Mouse (Mus musculus) embryonic facial prominence, embryonic 12.5 days (tissue): ENCODE data around the gene Slc9a3r2. TPM values are rescaled to one million over a fixed set of nuclear protein-coding genes. Genes with fewer than 3 reads are reported as not detected.
"Not testable (repeated sequence)": the region's sequence is repeated elsewhere in the genome, so short reads cannot be mapped to it uniquely, and the experiment has no call there.

Experiments used
- ATAC-seq: fragments of 200-750 bp; cut with Nextera tagmentation; 2 replicates; pipeline ENCODE4 v1.8.0; 2017; ENCODE audit not compliant: insufficient number of reproducible peaks, insufficient read depth, low FRiP score, low TSS enrichment
- H3K27ac ChIP-seq: fragments of 300-500 bp; sonication (generic); 2 replicates; pipeline ENCODE4 v1.5.1; 2016; ENCODE audit warnings: mild to moderate bottlenecking
- H3K27me3 ChIP-seq: fragments of 300-500 bp; sonication (generic); 2 replicates; pipeline ENCODE4 v1.6.1; 2016; ENCODE audit warnings: mild to moderate bottlenecking, moderate library complexity
- H3K36me3 ChIP-seq: fragments of 300-500 bp; sonication (generic); 2 replicates; pipeline ENCODE4 v1.6.1; 2016; ENCODE audit warnings: mild to moderate bottlenecking
- H3K4me1 ChIP-seq: fragments of 300-500 bp; sonication (generic); 2 replicates; pipeline ENCODE4 v1.6.1; 2016
- H3K4me2 ChIP-seq: fragments of 300-500 bp; sonication (generic); replicated peaks from 2 replicates; pipeline ENCODE4 v1.6.1; 2016; ENCODE audit warnings: mild to moderate bottlenecking, moderate library complexity
- H3K4me3 ChIP-seq: fragments of 300-500 bp; sonication (generic); 2 replicates; pipeline ENCODE4 v1.5.1; 2016; ENCODE audit warnings: mild to moderate bottlenecking
- H3K9ac ChIP-seq: fragments of 300-500 bp; sonication (generic); 2 replicates; pipeline ENCODE4 v1.6.1; 2016; ENCODE audit warnings: mild to moderate bottlenecking, moderate library complexity
- H3K9me3 ChIP-seq: fragments of 300-500 bp; sonication (generic); 2 replicates; pipeline ENCODE4 v1.6.1; 2016; ENCODE audit warnings: mild to moderate bottlenecking, moderate library complexity
- WGBS: fragments of 180-500 bp; shearing (Covaris S2); methylation state at CpG from one replicate; pipeline ENCODE4 v1.1.7; 2016; 5-methylcytosine and 5-hydroxymethylcytosine counted together
- polyA plus RNA-seq: library from polyadenylated mRNA; unstranded; fragments of >200 nt; fragmentation: Nextera tagmentation; extraction: Ambion mirVana; gene quantifications from 2 replicates; pipeline ENCODE4 v1.2.1, GENCODE M21; 2016

Slc9a3r2 gene
- polyA plus RNA-seq, 1 experiment from 2014 or later, result 59.6 TPM

DNA sequence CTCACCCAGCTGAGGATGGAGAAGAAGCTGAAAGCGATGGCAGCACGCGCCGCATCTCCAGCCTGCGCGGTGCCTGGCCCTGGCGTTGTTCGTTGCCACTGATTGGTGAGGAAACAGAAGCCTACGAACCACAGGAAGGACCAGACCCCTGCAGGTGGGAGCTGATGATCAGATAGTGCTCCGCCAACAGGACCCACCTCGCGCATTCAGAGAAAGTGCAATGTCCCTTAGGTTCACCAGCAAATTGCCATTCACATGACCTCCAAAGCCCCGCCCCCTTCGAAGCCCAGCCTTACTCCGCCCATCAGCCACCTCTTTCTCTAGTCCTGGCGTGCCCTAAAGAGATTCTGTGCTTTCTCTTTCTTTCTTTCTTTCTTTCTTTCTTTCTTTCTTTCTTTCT lies 36.4 kb upstream of the Slc9a3r2 start:
- peak overlapping the region; percentile 11; the same call in 1 of the 2 replicates for H3K4me2 ChIP-seq
- 26% methylated on average over 16 of the region's 16 CpGs for WGBS
- H3K9me3 ChIP-seq, result no peaks in the 10 kb centered on the region
- H3K27ac ChIP-seq, result no peak overlapping the region
- H3K36me3 ChIP-seq, result peaks cover 11% of the 10 kb centered on the region
- ATAC-seq, result no peak
- H3K4me3 ChIP-seq, result no peak overlapping the region
- peaks cover 49% of the 10 kb centered on the region for H3K27me3 ChIP-seq
- no peak overlapping the region for H3K9ac ChIP-seq
- H3K4me1 ChIP-seq, result peaks cover 10% of the 10 kb centered on the region; the same call in 1 of the 2 replicates

- H3K9ac ChIP-seq, result no peak overlapping the region
- ATAC-seq, result no peak
- H3K27me3 ChIP-seq, result no peaks in the 10 kb centered on the region
- no peaks in the 10 kb centered on the region for H3K9me3 ChIP-seq
- no peak overlapping the region for H3K4me3 ChIP-seq
- H3K36me3 ChIP-seq, result peaks cover 63% of the 10 kb centered on the region
- no peak overlapping the region for H3K27ac ChIP-seq
- H3K4me1 ChIP-seq, result 0 out of 2 replicates have a peak, but pooled peaks cover 4% of the 10 kb centered on the region
- H3K4me2 ChIP-seq, result no peak overlapping the region
- 91% methylated on average over 24 of the region's 24 CpGs for WGBS
These were observed 27.5 kb upstream of the Slc9a3r2 start for GRCm38 (mm10) chr17:24677500-24678080.

DNA sequence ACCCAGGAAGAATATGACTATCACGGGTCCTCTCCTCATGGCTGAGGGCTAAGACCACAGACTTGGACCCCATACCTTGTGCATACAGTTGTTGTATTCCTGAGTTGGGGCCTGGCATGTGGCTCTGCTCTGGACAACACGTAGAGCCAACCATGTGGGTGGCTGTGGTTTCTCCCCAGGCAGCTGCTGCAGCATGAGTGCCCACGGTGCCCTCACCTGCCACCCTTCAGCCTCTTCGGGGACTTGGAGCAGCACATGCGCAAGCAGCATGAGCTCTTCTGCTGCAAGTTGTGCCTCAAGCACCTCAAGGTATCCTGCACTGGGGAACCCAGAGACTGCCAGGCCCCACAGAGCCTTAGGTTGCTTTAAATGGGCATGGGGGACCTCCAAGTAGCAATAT lies 26.8 kb upstream of the Slc9a3r2 start:
- H3K4me2 ChIP-seq, result no peak overlapping the region
- no peak overlapping the region for H3K9ac ChIP-seq
- H3K4me1 ChIP-seq, result peaks cover 12% of the 10 kb centered on the region
- WGBS, result 92% methylated on average over 5 of the region's 5 CpGs
- no peaks in the 10 kb centered on the region for H3K27me3 ChIP-seq
- no peaks in the 10 kb centered on the region for H3K9me3 ChIP-seq
- H3K36me3 ChIP-seq, result peaks cover 56% of the 10 kb centered on the region
- no peak overlapping the region for H3K27ac ChIP-seq
- no peak overlapping the region for H3K4me3 ChIP-seq
- no peak for ATAC-seq

DNA sequence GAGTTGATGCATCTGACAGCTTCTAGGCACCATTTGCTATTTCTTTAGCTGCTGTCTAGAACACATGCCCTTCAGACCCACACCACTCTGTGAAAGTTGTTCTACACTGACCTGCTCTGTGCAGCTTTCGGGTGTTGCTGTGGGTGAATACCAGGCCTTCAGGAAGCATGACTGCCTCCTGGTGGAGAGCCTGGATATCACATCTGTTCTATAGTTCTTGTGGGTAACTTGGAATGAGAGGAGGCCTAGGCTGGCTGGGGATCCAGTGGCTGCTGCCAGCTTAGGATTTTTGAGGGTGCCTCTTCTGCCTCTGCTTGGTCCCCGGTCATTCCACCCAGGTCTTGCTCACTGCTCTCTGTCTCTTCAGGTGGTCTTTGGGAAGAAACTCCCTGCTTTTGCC lies 26.1 kb upstream of the Slc9a3r2 start:
- Histone ChIP-seq H3K9me3 (no peaks in the 10 kb centered on the region), H3K27ac (no peak overlapping the region), H3K36me3 (peaks cover 50% of the 10 kb centered on the region), H3K9ac (no peak overlapping the region), H3K4me2 (no peak overlapping the region), H3K4me3 (no peak overlapping the region), H3K27me3 (no peaks in the 10 kb centered on the region), H3K4me1 (peaks cover 18% of the 10 kb centered on the region)
- ATAC-seq, result no peak
- WGBS, result 56% methylated on average over 2 of the region's 2 CpGs

DNA sequence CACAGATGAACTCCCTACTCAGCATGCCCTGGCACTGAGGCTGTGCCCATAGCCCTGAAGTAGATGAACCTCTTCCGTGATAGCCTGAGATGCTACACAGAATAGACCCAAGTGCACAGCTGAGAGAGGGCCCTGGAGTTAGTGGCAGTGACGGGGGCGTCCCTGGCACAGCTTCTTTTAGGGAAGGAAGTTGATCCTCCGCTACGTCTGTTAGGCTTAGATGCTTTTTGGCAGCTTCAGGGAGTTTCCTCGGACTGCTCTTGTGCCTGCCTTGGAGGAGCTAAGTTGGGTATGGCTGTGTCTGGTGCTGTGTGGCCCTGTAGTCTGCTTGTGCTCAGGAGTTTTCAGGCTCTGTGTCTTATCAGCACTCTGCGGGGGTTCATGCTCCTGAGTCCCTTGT lies 24.1 kb upstream of the Slc9a3r2 start:
- ATAC-seq, result no peak
- Histone ChIP-seq H3K27me3 (no peaks in the 10 kb centered on the region), H3K9ac (no peak overlapping the region; the same call in 1 of the 2 replicates), H3K9me3 (no peaks in the 10 kb centered on the region), H3K4me3 (peak overlapping the region; percentile 9; the same call in 1 of the 2 replicates), H3K27ac (no peak overlapping the region), H3K4me2 (no peak overlapping the region), H3K4me1 (peaks cover 29% of the 10 kb centered on the region), H3K36me3 (peaks cover 30% of the 10 kb centered on the region)
- WGBS, result 90% methylated on average over 7 of the region's 7 CpGs

GRCm38 (mm10) chr17:24672141-24672540 lies 22.0 kb upstream of the Slc9a3r2 start:
- no peaks in the 10 kb centered on the region for H3K27me3 ChIP-seq
- H3K27ac ChIP-seq, result no peak overlapping the region
- 0 out of 2 replicates have a peak overlapping the region, but pooled peaks have one; percentile 9 for H3K4me3 ChIP-seq
- ATAC-seq, result no peak
- peak overlapping the region; percentile 27; the same call in 1 of the 2 replicates for H3K9ac ChIP-seq
- peak overlapping the region; percentile 83 for H3K4me2 ChIP-seq
- WGBS, result 16% methylated on average over 5 of the region's 5 CpGs
- peaks cover 9% of the 10 kb centered on the region for H3K36me3 ChIP-seq
- peaks cover 33% of the 10 kb centered on the region for H3K4me1 ChIP-seq
- H3K9me3 ChIP-seq, result no peaks in the 10 kb centered on the region

DNA sequence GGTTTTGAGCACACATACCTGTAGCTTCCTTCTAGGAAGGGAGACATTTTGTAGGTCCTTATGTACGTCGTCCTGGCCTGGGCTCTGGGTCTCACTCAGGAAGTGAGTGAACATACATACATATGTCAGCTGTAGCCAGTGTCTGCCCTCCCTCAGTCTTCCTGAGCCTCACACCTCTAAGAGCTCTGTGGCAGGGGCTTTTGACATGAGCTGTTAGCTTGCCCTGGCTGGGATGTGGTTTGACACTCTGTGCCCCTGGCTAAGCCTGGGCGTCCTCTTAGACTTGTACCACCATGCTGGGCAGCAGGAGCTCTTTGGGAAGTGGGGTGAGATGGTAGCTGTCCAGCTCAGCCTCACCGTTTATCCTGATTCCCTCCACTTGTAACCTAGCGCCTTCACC lies 21.2 kb upstream of the Slc9a3r2 start:
- Histone ChIP-seq H3K4me1 (peaks cover 33% of the 10 kb centered on the region), H3K4me3 (no peak overlapping the region), H3K9ac (peak overlapping the region; percentile 97; the same call in 1 of the 2 replicates), H3K4me2 (peak overlapping the region; percentile 83), H3K27ac (no peak overlapping the region), H3K36me3 (peaks cover 1% of the 10 kb centered on the region; the same call in 1 of the 2 replicates), H3K27me3 (no peaks in the 10 kb centered on the region), H3K9me3 (no peaks in the 10 kb centered on the region)
- WGBS, result 64% methylated on average over 5 of the region's 5 CpGs
- ATAC-seq, result no peak

GRCm38 (mm10) chr17:24670246-24670844 lies 20.2 kb upstream of the Slc9a3r2 start:
- Histone ChIP-seq H3K9me3 (no peaks in the 10 kb centered on the region), H3K4me3 (peak overlapping the region; percentile 98), H3K4me1 (peaks cover 33% of the 10 kb centered on the region), H3K27me3 (no peaks in the 10 kb centered on the region), H3K36me3 (no peaks in the 10 kb centered on the region), H3K27ac (peak overlapping the region; percentile 82), H3K4me2 (peak overlapping the region; percentile 83), H3K9ac (peak overlapping the region; percentile 97)
- WGBS, result 9% methylated on average over 8 of the region's 8 CpGs
- ATAC-seq, result no peak

DNA sequence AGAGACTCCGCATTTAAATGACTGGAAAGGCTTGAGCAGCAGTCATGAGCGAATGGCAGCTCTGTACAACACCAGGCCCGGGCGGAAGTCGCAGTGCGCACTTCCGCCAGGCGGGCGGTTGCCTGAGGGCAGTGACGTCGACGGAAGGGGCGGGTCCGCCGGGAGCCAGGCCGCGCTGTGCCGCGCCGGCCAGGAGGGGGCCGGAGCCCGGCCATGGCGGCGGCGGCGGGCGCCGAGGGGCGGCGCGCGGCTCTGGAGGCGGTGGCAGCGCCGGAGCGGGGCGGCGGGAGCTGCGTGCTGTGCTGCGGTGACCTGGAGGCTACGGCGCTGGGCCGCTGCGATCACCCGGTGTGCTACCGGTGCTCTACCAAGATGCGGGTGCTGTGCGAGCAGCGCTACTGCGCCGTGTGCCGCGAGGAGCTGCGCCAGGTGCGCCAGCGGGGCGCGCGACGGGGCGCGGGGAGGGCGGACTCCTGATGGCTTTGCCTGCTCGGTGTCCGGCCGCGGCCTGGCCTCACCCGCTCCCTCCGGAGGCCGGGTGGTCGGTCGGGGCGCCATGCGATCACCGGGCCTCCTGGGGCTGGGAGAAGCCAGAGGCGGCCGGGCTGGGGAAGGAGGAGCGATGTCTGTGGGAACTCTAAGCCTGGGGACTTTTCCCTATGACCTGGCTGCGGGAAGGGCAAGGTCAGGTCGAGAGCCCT lies 19.6 kb upstream of the Slc9a3r2 start, which contains the start of gene Zfp598:
TSS of gene Zfp598 (plus strand) at position 143 of the 701 bp plus-strand sequence.
- Histone ChIP-seq H3K27ac (peak within 1 kb of the TSS; percentile 82), H3K4me2 (peak within 1 kb of the TSS; percentile 83), H3K27me3 (no peaks in the 10 kb centered on the region), H3K9ac (peak within 1 kb of the TSS; percentile 97), H3K4me1 (peaks cover 33% of the 10 kb centered on the region), H3K9me3 (no peaks in the 10 kb centered on the region), H3K4me3 (peak within 1 kb of the TSS; percentile 98), H3K36me3 (no peaks in the 10 kb centered on the region)
- peak; percentile 97 for ATAC-seq
- WGBS, result under 1% methylated on average over 78 of the region's 80 CpGs

DNA sequence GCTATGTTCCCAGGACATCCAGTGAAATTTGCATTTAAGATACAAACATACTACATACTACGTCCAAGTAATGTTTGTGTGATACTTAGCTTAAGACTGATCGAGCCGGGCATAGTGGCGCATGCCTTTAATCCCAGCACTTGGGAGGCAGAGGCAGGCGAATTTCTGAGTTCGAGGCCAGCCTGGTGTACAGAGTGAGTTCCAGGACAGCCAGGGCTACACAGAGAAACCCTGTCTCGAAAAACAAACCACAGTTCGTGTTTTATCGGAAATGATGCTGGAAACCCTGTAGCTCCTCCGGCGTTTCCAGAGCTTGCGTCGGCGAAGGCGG lies 19.1 kb upstream of the Slc9a3r2 start:
- H3K9ac ChIP-seq, result peak overlapping the region; percentile 97
- peaks cover 33% of the 10 kb centered on the region for H3K4me1 ChIP-seq
- peak overlapping the region; percentile 83 for H3K4me2 ChIP-seq
- H3K27me3 ChIP-seq, H3K36me3 ChIP-seq, H3K9me3 ChIP-seq: not testable (repeated sequence)
- ATAC-seq, result 0 out of 2 replicates have a peak, but pooled peaks have one; percentile 18
- peak overlapping the region; percentile 98 for H3K4me3 ChIP-seq
- H3K27ac ChIP-seq, result peak overlapping the region; percentile 82
- 10% methylated on average over 15 of the region's 15 CpGs for WGBS

GRCm38 (mm10) chr17:24667416-24667815 lies 17.3 kb upstream of the Slc9a3r2 start:
- WGBS, result 32% methylated on average over 6 of the region's 6 CpGs
- H3K4me1 ChIP-seq, result peaks cover 27% of the 10 kb centered on the region
- no peaks in the 10 kb centered on the region for H3K9me3 ChIP-seq
- no peak overlapping the region for H3K9ac ChIP-seq
- no peak overlapping the region for H3K27ac ChIP-seq
- no peak overlapping the region for H3K4me2 ChIP-seq
- no peaks in the 10 kb centered on the region for H3K27me3 ChIP-seq
- no peak overlapping the region for H3K4me3 ChIP-seq
- ATAC-seq, result no peak
- H3K36me3 ChIP-seq, result no peaks in the 10 kb centered on the region

GRCm38 (mm10) chr17:24667011-24667410 lies 16.9 kb upstream of the Slc9a3r2 start:
- 67% methylated on average over 7 of the region's 7 CpGs for WGBS
- not testable (repeated sequence) for H3K27me3 ChIP-seq, H3K27ac ChIP-seq, ATAC-seq, H3K9me3 ChIP-seq, H3K36me3 ChIP-seq, H3K9ac ChIP-seq, H3K4me3 ChIP-seq, H3K4me2 ChIP-seq
- H3K4me1 ChIP-seq, result peaks cover 23% of the 10 kb centered on the region
